Mouse (Mus musculus): ENCODE measurements around the gene Polr2i.

Polr2i gene

DNA sequence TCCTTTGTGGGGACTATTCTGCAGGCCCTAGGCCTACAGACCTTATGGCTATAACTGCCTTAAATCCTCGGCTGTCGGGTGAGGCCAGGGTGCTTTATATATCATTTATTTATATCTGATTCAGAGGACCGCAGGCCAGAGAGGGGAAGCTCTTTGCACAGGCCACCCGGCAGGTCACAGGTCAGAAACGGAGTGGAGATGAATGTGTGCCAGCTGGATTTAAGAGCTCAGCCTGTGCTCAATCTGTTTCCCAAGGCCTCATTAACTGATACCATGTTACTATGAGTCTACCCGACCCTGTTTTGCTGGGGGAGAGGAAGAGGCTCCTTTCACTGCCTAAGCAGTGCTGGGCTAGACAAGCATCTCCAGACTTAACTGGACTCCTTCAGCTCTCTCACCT lies 42.6 kb downstream of the Polr2i start:
- DNase-seq: peak; percentile 21

DNA sequence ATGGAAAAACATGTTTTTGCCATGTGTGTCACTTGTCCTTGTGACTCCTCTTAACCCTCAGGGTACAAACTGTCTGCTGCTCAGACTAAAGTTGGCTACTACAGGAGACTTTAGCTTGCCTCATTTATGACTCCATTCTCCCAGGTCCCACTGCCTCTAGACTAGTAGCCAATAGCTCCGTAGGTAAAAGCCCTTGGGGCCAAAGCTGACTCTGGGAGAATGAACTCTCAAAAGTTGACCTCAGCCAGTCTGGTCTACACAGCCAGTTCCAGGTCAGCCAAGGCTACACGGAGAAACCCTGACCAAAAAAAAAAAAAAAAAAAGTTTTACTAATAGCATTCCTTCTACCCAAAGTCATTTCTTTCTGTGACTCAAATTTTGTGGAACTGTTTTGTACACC lies 47.2 kb downstream of the Polr2i start:
- no peak for DNase-seq

DNA sequence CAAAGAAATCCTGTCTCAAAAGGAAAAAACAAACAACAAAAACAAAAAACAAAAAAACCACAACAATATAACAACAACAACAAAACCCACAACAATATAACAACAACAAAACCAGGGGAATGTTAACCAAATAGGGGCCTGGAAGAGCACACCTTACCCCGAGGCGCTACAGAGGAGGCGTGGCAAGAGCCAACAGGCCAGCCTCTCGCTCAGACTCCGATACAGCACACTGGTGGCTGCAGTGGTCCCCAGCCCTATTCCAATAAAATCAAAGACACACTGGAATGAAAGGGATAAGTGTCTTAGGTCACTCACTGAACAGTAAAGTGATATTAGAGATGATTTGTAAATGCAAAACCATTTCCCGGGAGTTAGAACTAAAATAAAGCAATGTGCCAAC lies 47.8 kb downstream of the Polr2i start:
- no peak for DNase-seq

DNA sequence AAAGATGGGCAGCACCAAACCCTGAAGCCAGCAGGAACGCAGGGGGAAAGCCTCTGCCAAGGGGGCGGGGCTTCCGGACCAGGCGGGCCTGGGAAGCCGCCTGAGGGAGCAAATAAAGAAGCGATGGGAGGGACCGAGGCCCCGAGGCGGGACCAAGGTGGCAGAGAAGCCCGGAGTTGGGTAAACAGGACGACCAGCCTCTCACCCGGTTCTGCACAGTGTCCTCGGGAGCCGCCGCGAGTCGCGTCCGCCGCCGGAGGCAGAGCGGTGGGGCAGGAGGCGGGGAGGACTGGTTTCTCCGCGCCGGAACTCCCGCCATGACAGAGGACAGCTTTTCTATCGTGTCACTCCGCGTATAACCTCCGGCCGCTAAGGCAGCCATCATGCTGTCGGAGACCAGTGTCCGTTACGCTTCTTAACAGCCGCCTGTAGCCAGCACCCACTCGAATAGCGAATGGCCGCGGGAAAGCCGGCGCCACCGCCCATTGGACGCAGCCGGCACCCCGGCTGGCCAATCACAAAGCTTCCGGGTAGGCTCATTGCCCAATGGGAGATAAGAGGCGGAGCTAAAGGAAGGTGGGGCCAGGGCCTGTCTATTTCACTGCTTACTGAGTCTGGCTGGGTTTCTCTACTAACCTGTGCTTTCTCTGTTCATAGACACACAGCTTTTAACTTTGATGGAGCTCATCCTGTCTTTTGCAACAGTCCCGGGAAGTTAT lies 48.4 kb downstream of the Polr2i start, which contains the start of the genes Thap8 and Wdr62:
Gene Thap8 (plus strand): TSS at position 144 of the 719 bp plus-strand sequence.
Gene Wdr62 (minus strand): TSS at position 469 of the 719 bp plus-strand sequence.
- DNase-seq: peak; percentile 93

- DNase-seq: peak; percentile 90
These were observed 49.0 kb downstream of the Polr2i start for GRCm38 (mm10) chr7:30280670-30281138.

DNA sequence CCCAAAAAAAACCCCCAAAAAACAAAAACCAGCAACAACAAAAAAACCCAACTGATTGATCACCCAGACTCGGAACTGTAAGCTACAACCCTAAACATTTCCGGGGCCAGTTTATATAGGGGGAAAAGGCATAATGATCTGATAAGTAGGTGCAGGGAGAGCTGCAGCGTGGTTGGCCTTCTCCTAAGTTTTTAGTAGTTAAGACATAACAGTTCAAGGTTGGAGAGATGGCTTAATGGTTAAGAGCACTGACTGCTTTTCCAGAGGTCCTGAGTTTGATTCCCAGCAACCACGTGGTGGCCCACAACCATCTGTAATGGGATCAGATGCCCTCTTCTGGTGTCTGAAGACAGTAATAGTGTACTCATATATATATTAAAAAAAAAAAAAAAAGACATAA lies 49.8 kb downstream of the Polr2i start:
- DNase-seq: no peak

DNA sequence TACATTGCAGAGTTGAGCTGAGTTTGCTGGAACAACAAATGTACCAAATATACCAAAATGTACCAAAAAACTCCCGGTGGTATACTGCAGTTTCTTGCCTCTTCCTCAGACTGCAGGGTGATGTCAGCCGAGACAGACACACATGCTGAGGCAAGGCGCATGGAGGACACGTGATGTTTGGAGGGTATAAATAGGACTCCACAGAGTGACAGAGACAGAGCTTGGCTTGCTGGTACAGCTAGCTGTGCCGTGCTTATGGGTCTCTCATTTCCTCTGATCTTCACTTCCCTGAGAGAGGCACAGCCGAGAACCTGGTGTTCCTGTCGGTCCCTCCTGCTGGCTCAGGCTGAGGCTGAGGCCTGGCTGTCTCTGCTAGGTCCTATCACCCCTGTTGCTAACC lies 51.0 kb downstream of the Polr2i start:
- no peak for DNase-seq
